Comparison of ENCODE assay signal across 25 mouse cellular contexts in genomic region chr1:37546398-37547051, GRCm38 (mm10). TPM values are rescaled to one million over a fixed set of nuclear protein-coding genes. Genes with fewer than 3 reads are reported as not detected.
DNase-seq lines count a peak whose midpoint lies in the region; ATAC-seq and TF ChIP-seq lines count a peak whose summit lies in the region.
"Had no signal": no experiment of that assay in that cellular context is flagged by ENCODE, and none has a peak within 500 bp of the region (broad histone marks: within the 10 kb centered on the region; RNA-seq: fewer than 3 reads in every experiment).

No protein-coding gene starts in this region.

- TF ChIP-seq CTCF in layer of hippocampus, adult 2 months (conservative IDR thresholded peaks at IDR 0.05), result no peak

- H3K9me3 ChIP-seq in forebrain, embryonic 15.5 days, result no peaks in the 10 kb centered on the region
- H3K9me3 ChIP-seq: forebrain, embryonic 13.5 days; neural tube, embryonic 12.5 days had no signal

- peak; percentile 65 for ATAC-seq in megakaryocyte progenitor cell, adult 5-6 weeks (replicated peaks; ENCODE audit: poor library complexity)
- ATAC-seq in forebrain, embryonic 15.5 days (replicated peaks), result no peak
- ATAC-seq: forebrain, embryonic 13.5 days had no signal

- peak; percentile 15 for DNase-seq in gastrocnemius, postnatal 25 days
- DNase-seq in gastrocnemius, adult 8-10 months (ENCODE audit: low spot score in 2 of 2), result no peak
- peak; percentile 12 for DNase-seq in CD4-positive helper T cell, adult 2 months (ENCODE audit: low read depth, low spot score)
- DNase-seq in thymus, postnatal 0 days (ENCODE audit: low spot score), result peak; percentile 88
- DNase-seq in left cerebral cortex, adult 9 months (ENCODE audit: low spot score in 2 of 2), result no peak
- DNase-seq in layer of hippocampus, adult 2 months (ENCODE audit: low spot score in 2 of 2), result no peak
- DNase-seq: adrenal gland, postnatal 36 days; cerebellum, adult 2 months; cerebellum, postnatal 36 days; heart, postnatal 14 days; kidney, adult 11 months; kidney, postnatal 14 days; layer of hippocampus, adult 9-11 months; lung, embryonic 14.5 days; lung, postnatal 36 days had no signal

- H3K9ac ChIP-seq in forebrain, embryonic 15.5 days (replicated peaks), result no peak overlapping the region
- H3K9ac ChIP-seq: forebrain, embryonic 13.5 days; hindbrain, embryonic 14.5 days; lung, embryonic 14.5 days; neural tube, embryonic 12.5 days had no signal

- no peak overlapping the region for H3K4me2 ChIP-seq in forebrain, embryonic 15.5 days (replicated peaks)
- H3K4me2 ChIP-seq: forebrain, embryonic 13.5 days; heart, embryonic 11.5 days; hindbrain, embryonic 14.5 days; liver, embryonic 11.5 days; lung, embryonic 14.5 days; midbrain, embryonic 11.5 days; neural tube, embryonic 12.5 days had no signal

- H3K4me1 ChIP-seq in forebrain, embryonic 15.5 days, result peaks cover 3% of the 10 kb centered on the region

- WGBS in forebrain, embryonic 15.5 days, result 69% methylated on average over 11 of the region's 11 CpGs

- no peaks in the 10 kb centered on the region for H3K36me3 ChIP-seq in forebrain, embryonic 15.5 days
- H3K36me3 ChIP-seq: neural tube, embryonic 12.5 days had no signal

- H3K27me3 ChIP-seq in forebrain, embryonic 15.5 days, result no peaks in the 10 kb centered on the region

- no peak overlapping the region for H3K27ac ChIP-seq in forebrain, embryonic 15.5 days (replicated peaks)
- H3K27ac ChIP-seq in layer of hippocampus, adult 2 months, result no peak overlapping the region
- H3K27ac ChIP-seq: forebrain, embryonic 13.5 days; hindbrain, embryonic 14.5 days; left cerebral cortex, adult 2 months; neural tube, embryonic 12.5 days had no signal

- H3K4me3 ChIP-seq in forebrain, embryonic 15.5 days, result no peak overlapping the region
- no peak overlapping the region for H3K4me3 ChIP-seq in layer of hippocampus, adult 2 months
- H3K4me3 ChIP-seq: erythroblast, embryonic 14.5 days; forebrain, embryonic 13.5 days; left cerebral cortex, adult 2 months; neural tube, embryonic 12.5 days had no signal

RNA-seq across cellular contexts. Expression of gene Mgat4a, which starts 5.7 kb away (rescaled TPM):
- 1 to 10 TPM; 3.5 to 4.6 TPM for total RNA-seq in gastrocnemius, postnatal 25 days (2021)
- total RNA-seq in gastrocnemius, adult 8-10 months (2022), result 1 to 10 TPM; 3.8 to 6.7 (median 4.3) TPM
- total RNA-seq in megakaryocyte progenitor cell, adult 5-6 weeks (2015), result 10.7 and 10.9 TPM in 2 replicates
- total RNA-seq in megakaryocyte progenitor cell, adult 5-6 weeks (2017), result 27.4 and 29.5 TPM in 2 replicates
- polyA plus RNA-seq in thymus, postnatal 0 days (2015; fragmentation: Nextera tagmentation; extraction: Ambion mirVana), result 12.7 and 14.7 TPM in 2 replicates
- polyA plus RNA-seq in forebrain, embryonic 15.5 days (2015; fragmentation: Nextera tagmentation; extraction: Ambion mirVana), result 6.2 and 7.2 TPM in 2 replicates
- 10 to 100 TPM; 30.4 to 32.7 TPM for total RNA-seq in layer of hippocampus, adult 2 months (2021)

Comparison
In these comparisons a context has a peak if more than half of its experiments do, and no peak if none do; other contexts are left out.
1. DNase-seq: peak in gastrocnemius, postnatal 25 days (single experiment), CD4-positive helper T cell, adult 2 months (single experiment) and thymus, postnatal 0 days (single experiment); none in gastrocnemius, adult 8-10 months (0 of 2), left cerebral cortex, adult 9 months (0 of 2) and layer of hippocampus, adult 2 months (0 of 2).